Mouse (Mus musculus): ENCODE data around the gene Taf9b. TPM values are rescaled to one million over a fixed set of nuclear protein-coding genes. Genes with fewer than 3 reads are reported as not detected.

Gene Taf9b
- polyA plus RNA-seq, 1 experiment, result 1.9 TPM

DNA sequence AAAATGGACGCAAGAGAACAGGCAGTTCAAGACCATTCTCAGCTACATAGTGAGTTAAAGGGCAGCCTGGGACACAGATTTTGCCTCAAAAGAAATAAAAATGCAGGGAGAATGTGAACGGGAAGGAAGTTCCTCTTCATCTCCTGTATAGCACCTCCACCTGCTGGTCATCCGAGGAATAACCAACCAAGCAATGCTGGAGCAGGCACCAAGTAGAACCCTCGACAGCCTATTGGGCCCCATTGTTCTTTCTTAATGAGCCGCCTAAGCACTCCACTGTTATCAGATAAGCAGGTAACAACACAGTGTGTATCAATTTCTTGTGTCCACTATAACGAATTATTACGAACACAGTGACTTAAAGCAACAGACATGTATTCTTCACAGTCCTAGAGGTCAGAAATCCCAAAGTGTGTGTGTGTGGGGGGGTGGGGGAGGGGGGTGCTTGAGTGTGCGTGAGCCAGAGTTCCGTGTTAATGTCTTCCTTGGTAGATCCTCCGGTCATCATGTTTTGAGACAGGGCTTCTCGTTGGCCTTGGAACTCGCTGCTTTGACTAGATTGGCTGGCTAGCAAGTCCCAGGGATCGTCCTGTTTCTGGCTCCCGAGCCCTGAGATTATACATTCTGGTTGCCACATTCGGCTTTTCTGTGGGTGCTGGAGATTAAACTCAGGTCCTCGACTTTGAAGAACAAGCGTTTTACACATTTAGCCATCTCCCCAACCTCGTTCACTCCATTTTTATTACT lies 49.7 kb downstream of the Taf9b start:
- TF ChIP-seq CEBPB (IDR thresholded peaks at IDR 0.05; ENCODE audit: insufficient read depth, poor library complexity, severe bottlenecking) (no peak), MYOD1 (IDR thresholded peaks at IDR 0.05; ENCODE audit: control insufficient read depth in 1 of 3, insufficient read length in 2 of 3, low read depth in 2 of 3) (no peak), MAX (IDR thresholded peaks at IDR 0.05; ENCODE audit: low read depth) (no peak), E2F4 (IDR thresholded peaks at IDR 0.05; ENCODE audit: insufficient read depth) (no peak), POLR2A (IDR thresholded peaks at IDR 0.05; ENCODE audit: insufficient read length, low read depth) (no peak), MYOG (IDR thresholded peaks at IDR 0.05; ENCODE audit: control insufficient read depth in 1 of 3, insufficient read depth in 1 of 3, insufficient read length in 2 of 3, low read depth in 2 of 3) (no peak), REST (IDR thresholded peaks at IDR 0.05; ENCODE audit: insufficient read depth, insufficient read length) (no peak), TCF12 (IDR thresholded peaks at IDR 0.05; ENCODE audit: insufficient read depth, poor library complexity, severe bottlenecking) (no peak), POLR2AphosphoS2 (IDR thresholded peaks at IDR 0.05; ENCODE audit: insufficient read length, low read depth) (no peak), TCF3 (IDR thresholded peaks at IDR 0.05; ENCODE audit: insufficient read length, low read depth) (no peak), USF1 (IDR thresholded peaks at IDR 0.05; ENCODE audit: low read depth) (no peak), SRF (IDR thresholded peaks at IDR 0.05; ENCODE audit: control insufficient read depth, insufficient read length, low read depth) (no peak)
- H3K4me2 ChIP-seq (ENCODE audit: low read depth), result peak overlapping the region; percentile 72
- H3K36me3 ChIP-seq (ENCODE audit: control insufficient read depth, insufficient read depth), result no peaks in the 10 kb centered on the region
- H3ac ChIP-seq (ENCODE audit: control insufficient read depth, insufficient read length), result no peak overlapping the region
- H3K27me3 ChIP-seq (ENCODE audit: control insufficient read depth, insufficient read depth, insufficient read length), result no peaks in the 10 kb centered on the region
- H3K4me3 ChIP-seq, result no peak overlapping the region
- no peaks in the 10 kb centered on the region for H3K79me2 ChIP-seq (ENCODE audit: control insufficient read depth, insufficient read depth)

DNA sequence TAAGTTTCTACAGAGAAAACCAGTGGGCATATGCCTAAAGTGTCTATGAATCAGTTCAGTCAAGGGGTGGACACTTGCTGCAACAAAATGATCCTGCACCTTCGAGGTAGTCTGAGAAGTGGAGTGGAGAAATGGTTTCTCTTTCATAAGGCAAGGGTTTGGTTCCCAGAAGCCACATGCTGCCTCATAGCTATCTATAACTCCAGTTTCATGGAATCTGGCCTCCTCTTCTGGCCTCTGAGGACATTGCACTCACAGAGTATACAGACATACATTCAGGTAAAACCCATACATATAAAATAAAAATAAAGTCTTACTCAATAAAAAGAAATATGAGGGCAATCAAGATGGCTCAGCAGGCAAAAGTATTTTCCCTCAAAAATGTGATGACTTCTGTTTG lies 55.9 kb downstream of the Taf9b start:
- Histone ChIP-seq H3K27me3 (ENCODE audit: control insufficient read depth, insufficient read depth, insufficient read length) (no peaks in the 10 kb centered on the region), H3ac (ENCODE audit: control insufficient read depth, insufficient read length) (no peak overlapping the region), H3K4me2 (ENCODE audit: low read depth) (peak overlapping the region; percentile 42), H3K36me3 (ENCODE audit: control insufficient read depth, insufficient read depth) (no peaks in the 10 kb centered on the region), H3K4me3 (no peak overlapping the region), H3K79me2 (ENCODE audit: control insufficient read depth, insufficient read depth) (no peaks in the 10 kb centered on the region)
- no peak for TF ChIP-seq MAX (IDR thresholded peaks at IDR 0.05; ENCODE audit: low read depth)
- no peak for TF ChIP-seq MYOD1 (IDR thresholded peaks at IDR 0.05; ENCODE audit: control insufficient read depth in 1 of 3, insufficient read length in 2 of 3, low read depth in 2 of 3)
- TF ChIP-seq E2F4 (IDR thresholded peaks at IDR 0.05; ENCODE audit: insufficient read depth), result no peak
- no peak for TF ChIP-seq POLR2AphosphoS2 (IDR thresholded peaks at IDR 0.05; ENCODE audit: insufficient read length, low read depth)
- no peak for TF ChIP-seq USF1 (IDR thresholded peaks at IDR 0.05; ENCODE audit: low read depth)
- no peak for TF ChIP-seq SRF (IDR thresholded peaks at IDR 0.05; ENCODE audit: control insufficient read depth, insufficient read length, low read depth)
- TF ChIP-seq CEBPB (IDR thresholded peaks at IDR 0.05; ENCODE audit: insufficient read depth, poor library complexity, severe bottlenecking), result no peak
- no peak for TF ChIP-seq POLR2A (IDR thresholded peaks at IDR 0.05; ENCODE audit: insufficient read length, low read depth)
- TF ChIP-seq MYOG (IDR thresholded peaks at IDR 0.05; ENCODE audit: control insufficient read depth in 1 of 3, insufficient read depth in 1 of 3, insufficient read length in 2 of 3, low read depth in 2 of 3), result no peak
- TF ChIP-seq TCF3 (IDR thresholded peaks at IDR 0.05; ENCODE audit: insufficient read length, low read depth), result no peak
- no peak for TF ChIP-seq TCF12 (IDR thresholded peaks at IDR 0.05; ENCODE audit: insufficient read depth, poor library complexity, severe bottlenecking)
- TF ChIP-seq REST (IDR thresholded peaks at IDR 0.05; ENCODE audit: insufficient read depth, insufficient read length), result no peak

DNA sequence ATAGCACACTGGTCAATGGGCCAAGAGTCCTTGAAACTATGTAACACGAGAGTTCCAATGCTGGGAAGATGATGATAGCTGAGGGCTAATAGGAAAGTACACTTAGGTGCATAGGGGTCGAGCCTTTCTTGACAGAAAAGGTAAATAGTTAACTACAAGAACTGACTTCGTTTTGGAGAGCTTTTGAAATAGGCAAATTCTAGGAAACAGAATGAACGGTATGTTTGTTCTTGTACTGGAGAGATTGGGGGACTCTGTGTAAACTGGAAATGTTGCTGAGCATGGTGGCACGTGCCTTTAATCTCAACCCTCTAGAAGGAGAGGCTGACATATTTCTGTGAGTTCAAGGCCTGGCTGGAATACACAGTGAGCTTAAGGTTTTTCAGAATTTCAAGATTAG lies 56.4 kb downstream of the Taf9b start:
- TF ChIP-seq SRF (IDR thresholded peaks at IDR 0.05; ENCODE audit: control insufficient read depth, insufficient read length, low read depth) (no peak), POLR2AphosphoS2 (IDR thresholded peaks at IDR 0.05; ENCODE audit: insufficient read length, low read depth) (no peak), TCF12 (IDR thresholded peaks at IDR 0.05; ENCODE audit: insufficient read depth, poor library complexity, severe bottlenecking) (no peak), POLR2A (IDR thresholded peaks at IDR 0.05; ENCODE audit: insufficient read length, low read depth) (no peak), USF1 (IDR thresholded peaks at IDR 0.05; ENCODE audit: low read depth) (no peak), TCF3 (IDR thresholded peaks at IDR 0.05; ENCODE audit: insufficient read length, low read depth) (no peak), REST (IDR thresholded peaks at IDR 0.05; ENCODE audit: insufficient read depth, insufficient read length) (no peak)
- Histone ChIP-seq H3K4me2 (ENCODE audit: low read depth) (no peak overlapping the region), H3ac (ENCODE audit: control insufficient read depth, insufficient read length) (no peak overlapping the region), H3K27me3 (ENCODE audit: control insufficient read depth, insufficient read depth, insufficient read length) (no peaks in the 10 kb centered on the region), H3K79me2 (ENCODE audit: control insufficient read depth, insufficient read depth) (no peaks in the 10 kb centered on the region), H3K4me3 (no peak overlapping the region), H3K36me3 (ENCODE audit: control insufficient read depth, insufficient read depth) (no peaks in the 10 kb centered on the region)

DNA sequence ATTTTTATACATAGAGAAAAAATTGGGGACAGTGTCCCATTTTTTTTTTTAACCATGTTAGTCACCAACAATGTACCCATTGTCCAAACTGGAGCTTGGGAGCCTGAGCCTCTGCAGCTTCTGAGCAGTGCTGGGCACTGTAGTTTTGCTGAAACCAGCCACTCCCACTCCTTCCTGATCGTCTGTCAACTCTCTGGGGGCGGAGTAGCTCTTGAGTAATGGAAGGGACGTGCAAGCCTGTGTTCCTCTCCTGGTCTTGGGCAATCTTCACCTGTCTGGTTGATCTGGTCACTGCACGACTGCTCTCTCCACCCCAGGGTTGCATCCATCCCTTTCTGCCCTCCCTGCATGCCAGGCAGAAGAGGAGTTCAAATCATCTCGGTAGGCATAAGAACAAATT lies 57.0 kb downstream of the Taf9b start:
- no peaks in the 10 kb centered on the region for H3K79me2 ChIP-seq (ENCODE audit: control insufficient read depth, insufficient read depth)
- no peak overlapping the region for H3K4me3 ChIP-seq
- H3K4me2 ChIP-seq (ENCODE audit: low read depth), result no peak overlapping the region
- H3K27me3 ChIP-seq (ENCODE audit: control insufficient read depth, insufficient read depth, insufficient read length), result no peaks in the 10 kb centered on the region
- H3K36me3 ChIP-seq (ENCODE audit: control insufficient read depth, insufficient read depth), result no peaks in the 10 kb centered on the region
- H3ac ChIP-seq (ENCODE audit: control insufficient read depth, insufficient read length), result no peak overlapping the region
- TF ChIP-seq MYOG (IDR thresholded peaks at IDR 0.05; ENCODE audit: control insufficient read depth in 1 of 3, insufficient read depth in 1 of 3, insufficient read length in 2 of 3, low read depth in 2 of 3) (no peak), SRF (IDR thresholded peaks at IDR 0.05; ENCODE audit: control insufficient read depth, insufficient read length, low read depth) (no peak), CEBPB (IDR thresholded peaks at IDR 0.05; ENCODE audit: insufficient read depth, poor library complexity, severe bottlenecking) (no peak), E2F4 (IDR thresholded peaks at IDR 0.05; ENCODE audit: insufficient read depth) (no peak), POLR2A (IDR thresholded peaks at IDR 0.05; ENCODE audit: insufficient read length, low read depth) (no peak), TCF12 (IDR thresholded peaks at IDR 0.05; ENCODE audit: insufficient read depth, poor library complexity, severe bottlenecking) (no peak), USF1 (IDR thresholded peaks at IDR 0.05; ENCODE audit: low read depth) (no peak), MYOD1 (IDR thresholded peaks at IDR 0.05; ENCODE audit: control insufficient read depth in 1 of 3, insufficient read length in 2 of 3, low read depth in 2 of 3) (no peak), MAX (IDR thresholded peaks at IDR 0.05; ENCODE audit: low read depth) (no peak), POLR2AphosphoS2 (IDR thresholded peaks at IDR 0.05; ENCODE audit: insufficient read length, low read depth) (no peak), REST (IDR thresholded peaks at IDR 0.05; ENCODE audit: insufficient read depth, insufficient read length) (no peak), TCF3 (IDR thresholded peaks at IDR 0.05; ENCODE audit: insufficient read length, low read depth) (no peak)

Other genes with a start within 250 kb of the Taf9b start
- gene Magt1, start 209.3 kb downstream of the Taf9b start, polyA plus RNA-seq (2012; fragmentation: generic; extraction: Trizol), result 13.3 TPM
- 246 TPM for gene Cox7b, start 205.5 kb downstream of the Taf9b start, polyA plus RNA-seq (2012; fragmentation: generic; extraction: Trizol)
- 3.6 TPM for gene Atp7a, start 193.9 kb downstream of the Taf9b start, polyA plus RNA-seq (2012; fragmentation: generic; extraction: Trizol)
- gene Tlr13, start 78.0 kb downstream of the Taf9b start, polyA plus RNA-seq (2012; fragmentation: generic; extraction: Trizol), result not detected
- 1,097 TPM for gene Pgk1, start 34.1 kb downstream of the Taf9b start, polyA plus RNA-seq (2012; fragmentation: generic; extraction: Trizol)
- not detected for gene Fnd3c2, start 34.2 kb upstream of the Taf9b start, polyA plus RNA-seq (2012; fragmentation: generic; extraction: Trizol)